In the genomic region with DNA sequence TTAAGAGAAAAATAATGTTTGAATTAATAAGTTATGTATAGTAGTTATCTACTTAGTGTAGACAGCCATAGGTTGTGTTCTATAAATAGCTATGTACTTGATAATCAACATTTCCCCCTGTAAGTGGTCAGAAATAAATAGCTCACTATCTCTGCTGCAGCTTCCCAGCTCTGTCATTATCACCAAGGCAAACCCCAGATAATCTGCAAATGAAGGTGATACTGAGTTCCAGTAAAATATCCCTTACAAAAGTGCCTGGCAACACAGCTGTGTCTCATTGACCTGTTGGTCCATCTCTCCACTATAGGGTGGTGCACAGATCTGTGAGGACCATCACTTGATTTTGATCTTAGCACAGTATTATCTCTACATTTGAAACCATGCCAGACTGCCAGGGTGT, we compare ENCODE assay signal across 13 mouse cellular contexts.
"Had no signal": no experiment of that assay in that cellular context is flagged by ENCODE, and none has a peak within 500 bp of the region (broad histone marks: within the 10 kb centered on the region; RNA-seq: fewer than 3 reads in every experiment).

No protein-coding gene starts in this region.

- H3K36me3 ChIP-seq: limb, embryonic 12.5 days; midbrain, embryonic 10.5 days; neural tube, embryonic 13.5 days had no signal

- H3K4me3 ChIP-seq: layer of hippocampus, adult 2 months; limb, embryonic 12.5 days; midbrain, embryonic 10.5 days; neural tube, embryonic 13.5 days had no signal

- H3K27ac ChIP-seq: kidney, postnatal 0 days; layer of hippocampus, adult 2 months; limb, embryonic 12.5 days; liver, embryonic 14.5 days; midbrain, embryonic 10.5 days; neural tube, embryonic 13.5 days had no signal

- ATAC-seq: midbrain, embryonic 16.5 days had no signal

- DNase-seq: kidney, postnatal 4 days; lung, adult 18-20 months; right cerebral cortex, postnatal 4 days; spleen, adult 18-20 months; thymus, adult 2 months; thymus, postnatal 25 days had no signal

- H3K9me3 ChIP-seq: limb, embryonic 12.5 days; midbrain, embryonic 10.5 days; neural tube, embryonic 13.5 days had no signal

- H3K4me1 ChIP-seq: limb, embryonic 12.5 days; midbrain, embryonic 10.5 days had no signal

- H3K4me2 ChIP-seq: limb, embryonic 12.5 days; neural tube, embryonic 13.5 days had no signal

- H3K9ac ChIP-seq: limb, embryonic 12.5 days; liver, embryonic 14.5 days; neural tube, embryonic 13.5 days had no signal

- H3K27me3 ChIP-seq: limb, embryonic 12.5 days; neural tube, embryonic 13.5 days had no signal
